Mouse (Mus musculus): ENCODE data around the gene Vegfb.

Vegfb gene

DNA sequence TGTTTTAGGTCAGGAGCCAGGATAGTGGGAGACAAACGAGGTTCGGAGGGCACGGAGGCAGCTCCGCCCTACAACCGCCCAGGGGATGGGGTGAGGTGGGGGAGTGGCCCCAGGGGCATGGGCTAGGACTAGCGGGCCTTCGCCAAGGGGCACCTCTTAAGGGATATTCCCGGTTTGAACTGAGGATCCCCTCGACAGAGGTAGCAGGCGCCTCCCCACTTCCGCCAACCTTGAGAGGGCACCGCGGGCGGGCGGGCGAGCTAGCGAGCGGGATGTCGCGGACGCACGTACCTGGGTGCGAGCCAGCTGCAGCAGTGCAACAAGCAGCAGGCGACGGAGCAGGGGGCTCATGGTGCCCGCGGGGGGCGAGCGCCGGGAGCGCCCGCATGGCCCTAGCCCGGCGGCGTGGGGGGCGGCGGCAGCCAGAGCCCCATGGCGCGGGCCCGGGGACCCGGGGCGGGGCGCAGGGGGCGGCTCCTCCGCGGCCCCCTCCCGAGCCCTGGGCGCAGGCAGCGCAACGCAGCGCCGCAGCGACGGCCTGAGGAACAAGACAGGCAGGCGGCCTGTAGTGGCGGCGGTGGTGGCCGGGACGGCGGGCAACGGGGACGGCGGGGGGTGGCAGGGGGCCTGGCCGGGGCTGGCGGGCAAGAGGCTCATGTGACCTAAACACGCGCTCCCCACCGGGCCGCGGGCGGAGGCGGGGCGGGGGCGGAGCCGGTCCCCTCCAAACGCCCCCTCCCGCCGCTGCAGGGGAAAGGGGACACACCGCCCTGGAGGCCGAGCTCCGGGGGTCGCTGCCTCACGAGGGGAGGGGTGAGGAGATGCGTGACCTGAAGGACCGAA lies at the start of gene Vegfb:
Vegfb (minus strand) TSS at position 591 of the 843 bp plus-strand sequence.
- peak; percentile 54 for DNase-seq (ENCODE audit: low spot score)

DNA sequence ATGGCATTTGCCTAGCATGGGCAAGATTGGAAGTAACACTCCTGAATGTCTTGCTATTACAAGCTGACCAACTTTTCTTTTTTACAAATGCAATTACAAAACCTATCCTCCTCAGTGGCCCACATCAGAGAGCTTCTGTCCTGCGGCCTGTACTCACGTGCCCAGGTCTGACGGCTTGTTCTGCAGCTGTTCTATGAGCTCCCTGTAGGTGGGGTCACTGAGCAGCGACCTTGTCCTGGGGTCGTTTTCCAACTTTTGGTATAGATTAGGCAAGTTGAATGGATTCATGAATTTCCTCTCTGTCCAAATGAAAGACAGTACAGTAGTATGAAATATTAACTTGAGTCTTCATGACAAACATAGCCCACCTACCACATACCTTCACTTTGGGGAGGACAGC lies 46.6 kb upstream of the Vegfb start:
- no peak for DNase-seq (ENCODE audit: low spot score)

DNA sequence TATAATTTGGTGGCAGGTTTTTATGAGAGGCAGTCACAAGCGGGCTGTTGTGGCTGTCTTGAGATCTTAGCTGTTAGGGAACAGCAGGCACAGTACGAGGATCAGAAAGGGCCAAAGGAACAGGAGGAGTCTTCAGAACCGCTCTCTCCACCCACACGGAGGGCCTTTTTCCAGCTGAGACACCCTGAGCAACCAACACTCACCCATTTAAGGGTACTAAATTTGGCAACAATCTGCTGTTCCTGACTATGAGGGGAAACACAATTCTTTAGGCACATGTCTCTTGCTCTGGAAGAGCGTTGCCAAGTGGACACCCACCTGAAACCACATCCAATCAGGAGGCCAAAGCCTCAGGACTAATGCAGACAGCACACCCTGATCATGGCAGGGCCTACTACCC lies 42.1 kb upstream of the Vegfb start:
- DNase-seq (ENCODE audit: low spot score) = no peak

DNA sequence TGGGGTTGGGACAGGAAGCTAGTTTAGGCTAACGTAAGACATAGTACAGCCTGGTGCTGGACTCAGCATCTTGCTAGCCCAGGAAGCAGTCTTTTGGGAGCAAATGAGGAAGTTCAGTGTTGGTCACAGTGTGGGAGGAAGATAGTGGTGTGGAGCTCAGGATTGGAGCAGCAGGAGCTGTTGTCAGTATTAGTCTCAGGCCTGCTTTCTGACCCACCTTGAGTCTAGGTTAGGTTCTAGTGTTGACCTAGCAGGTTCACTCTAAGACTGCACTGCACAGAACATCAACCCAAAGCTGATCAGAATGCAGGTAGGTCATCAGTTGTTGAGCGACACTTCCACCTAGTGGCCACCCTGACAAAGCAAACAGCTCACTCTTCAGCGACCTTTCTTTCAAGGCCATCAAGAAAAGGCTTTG lies 32.8 kb upstream of the Vegfb start:
- DNase-seq (ENCODE audit: low spot score) = peak; percentile 74

DNA sequence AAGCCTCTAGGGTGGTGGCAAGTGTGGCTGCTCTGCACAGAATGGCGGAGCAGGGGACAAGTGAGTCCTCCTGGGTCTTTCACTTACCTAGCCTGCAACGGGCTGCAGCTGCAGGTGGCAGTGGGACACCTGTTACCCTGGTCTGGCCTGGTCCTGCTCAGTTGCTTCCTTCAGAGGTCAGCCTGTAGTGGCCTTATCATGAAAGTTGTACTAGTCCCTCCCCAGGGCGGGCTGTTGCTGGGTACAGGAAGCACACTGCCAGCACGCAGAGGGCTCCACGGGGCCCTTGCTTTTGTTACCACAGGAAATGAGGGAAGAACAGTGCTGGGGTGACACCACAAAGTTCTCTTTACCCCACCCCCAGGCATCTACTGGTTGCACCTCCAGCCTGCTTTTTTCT lies 31.7 kb upstream of the Vegfb start, which contains the start of gene Fermt3:
Fermt3 (minus strand) TSS at position 279 of the 400 bp plus-strand sequence.
- peak; percentile 81 for DNase-seq (ENCODE audit: low spot score)

DNA sequence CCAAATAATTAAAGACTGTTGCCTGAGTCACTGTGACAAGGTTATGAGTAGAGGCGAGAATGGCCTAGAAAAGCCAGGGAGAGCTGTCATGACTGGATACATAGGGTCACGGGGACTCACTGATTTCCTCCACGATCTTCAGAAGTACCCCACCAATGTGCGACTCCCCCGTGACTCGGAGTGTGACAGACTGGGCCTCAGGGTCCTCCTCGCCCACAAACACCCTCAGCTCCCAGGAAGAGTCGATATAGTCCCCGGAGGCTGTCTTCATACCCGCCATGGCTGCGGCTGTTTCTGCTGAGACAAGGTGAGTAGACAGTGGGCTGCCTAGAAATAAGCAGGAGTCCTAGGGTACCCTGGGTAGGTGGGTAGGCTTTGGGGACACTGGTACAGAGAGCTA lies 31.1 kb upstream of the Vegfb start:
- DNase-seq (ENCODE audit: low spot score) = no peak

DNA sequence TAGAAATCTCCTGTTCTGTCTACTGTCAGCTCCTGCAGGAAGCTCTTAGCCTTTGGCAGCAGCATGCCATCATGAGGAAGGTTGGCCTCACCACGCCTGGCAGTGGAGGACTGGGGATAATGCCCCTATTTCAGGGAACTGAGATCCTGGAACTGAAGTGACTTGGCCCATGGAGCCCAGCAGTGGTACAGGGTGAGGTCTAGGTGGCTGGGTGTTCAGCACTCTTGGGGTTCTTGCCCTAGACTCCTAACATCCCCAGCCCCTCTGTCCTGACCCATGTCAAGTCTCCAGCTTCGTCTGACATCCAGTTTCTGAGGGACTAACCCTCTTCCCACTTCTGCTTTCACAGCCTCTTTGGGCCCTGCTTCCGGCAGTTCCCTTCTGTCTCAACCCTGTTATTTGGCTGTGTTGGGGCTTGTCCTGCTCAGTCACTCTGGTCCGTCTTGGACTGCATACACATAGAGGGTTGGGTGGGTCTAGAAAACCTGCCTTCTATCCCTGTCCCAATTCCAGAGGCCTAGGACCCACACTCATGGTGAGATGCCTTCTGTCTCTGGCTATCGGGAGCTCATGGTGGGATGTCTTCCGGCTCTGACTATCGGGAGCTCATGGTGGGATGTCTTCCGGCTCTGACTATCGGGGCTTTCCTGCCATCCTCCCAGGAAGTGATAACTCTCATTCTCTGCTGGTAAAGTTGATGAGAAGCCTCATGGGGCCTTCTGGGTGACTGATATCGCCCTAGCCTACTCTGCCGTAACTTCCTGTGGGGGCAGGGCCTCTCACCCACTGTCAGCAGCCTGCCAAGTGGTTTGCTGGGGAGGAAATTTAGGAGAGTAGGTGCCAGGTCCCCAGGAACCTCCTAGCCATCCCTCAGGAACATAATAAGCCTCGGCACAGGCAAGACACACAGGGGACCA lies 30.3 kb upstream of the Vegfb start:
- no peak for DNase-seq (ENCODE audit: low spot score)

DNA sequence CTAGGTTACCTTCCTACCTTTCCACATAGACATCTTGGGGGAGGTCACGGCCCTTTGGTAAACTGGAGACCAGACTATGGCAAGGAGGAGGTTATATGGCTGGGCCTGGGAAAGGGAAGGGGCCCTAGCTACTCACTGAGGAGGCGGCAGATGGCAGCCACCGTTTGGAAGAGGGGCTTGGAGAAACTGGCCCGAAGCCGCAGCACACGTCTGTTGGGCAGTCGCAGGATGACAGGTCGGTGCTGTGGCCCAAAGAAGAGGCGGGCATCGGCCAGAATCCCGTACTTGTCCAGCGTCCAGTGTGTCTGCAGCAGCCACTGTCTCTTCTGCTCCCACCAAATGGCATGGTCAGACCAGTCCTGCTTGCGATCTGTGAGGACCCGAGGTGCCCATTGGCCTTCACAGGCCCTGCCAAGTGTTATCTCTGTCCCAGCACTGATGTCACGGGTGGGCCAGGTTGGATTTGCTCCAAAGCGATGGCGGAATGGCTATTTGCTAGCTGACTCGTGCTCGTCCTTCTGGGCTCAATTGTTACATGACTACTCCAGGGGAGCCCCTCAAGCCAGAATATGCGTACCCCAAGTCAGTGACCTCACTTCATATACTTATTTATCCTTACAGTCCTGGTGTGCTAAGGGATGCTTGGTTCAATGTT lies 27.2 kb upstream of the Vegfb start:
- no peak for DNase-seq (ENCODE audit: low spot score)

DNA sequence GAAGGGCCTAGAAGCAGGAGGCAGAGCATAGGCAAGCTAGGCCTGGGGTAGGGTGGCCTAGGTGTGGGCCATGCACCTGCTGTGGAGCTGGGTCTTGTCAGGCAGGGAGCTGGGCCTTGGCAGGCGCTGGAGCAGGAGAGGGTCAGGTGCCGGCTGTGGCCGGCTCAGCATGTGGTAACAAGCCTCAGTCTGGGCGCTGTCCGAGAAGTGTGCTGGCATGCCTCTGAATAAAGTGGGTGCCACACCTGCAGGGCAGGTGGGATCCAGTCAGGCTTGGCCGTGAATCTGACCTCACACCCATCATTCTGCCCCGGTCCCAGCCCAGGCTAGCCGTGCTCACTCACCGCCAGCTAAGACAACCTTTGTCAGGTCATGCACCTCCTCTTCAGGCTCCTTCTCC lies 26.5 kb upstream of the Vegfb start:
- no peak for DNase-seq (ENCODE audit: low spot score)

DNA sequence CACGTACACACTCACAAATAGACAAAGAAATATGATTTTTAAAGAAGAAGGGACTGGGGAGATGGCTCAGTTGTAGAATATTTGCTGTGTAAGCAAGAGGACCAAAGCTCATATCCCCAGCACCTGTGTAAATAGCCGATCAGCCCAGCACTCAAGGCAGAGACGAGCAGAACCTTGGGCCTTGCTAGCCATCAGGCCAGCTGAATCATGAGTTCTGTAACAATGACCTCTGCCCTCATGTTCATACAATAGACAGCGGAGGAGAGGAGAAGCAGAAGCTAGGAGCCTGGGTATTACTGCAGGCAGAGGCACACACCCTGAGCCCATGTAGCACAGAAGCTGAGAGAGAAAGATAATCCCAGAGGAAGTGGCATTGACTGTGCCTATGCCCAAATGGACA lies 25.0 kb upstream of the Vegfb start:
- no peak for DNase-seq (ENCODE audit: low spot score)

DNA sequence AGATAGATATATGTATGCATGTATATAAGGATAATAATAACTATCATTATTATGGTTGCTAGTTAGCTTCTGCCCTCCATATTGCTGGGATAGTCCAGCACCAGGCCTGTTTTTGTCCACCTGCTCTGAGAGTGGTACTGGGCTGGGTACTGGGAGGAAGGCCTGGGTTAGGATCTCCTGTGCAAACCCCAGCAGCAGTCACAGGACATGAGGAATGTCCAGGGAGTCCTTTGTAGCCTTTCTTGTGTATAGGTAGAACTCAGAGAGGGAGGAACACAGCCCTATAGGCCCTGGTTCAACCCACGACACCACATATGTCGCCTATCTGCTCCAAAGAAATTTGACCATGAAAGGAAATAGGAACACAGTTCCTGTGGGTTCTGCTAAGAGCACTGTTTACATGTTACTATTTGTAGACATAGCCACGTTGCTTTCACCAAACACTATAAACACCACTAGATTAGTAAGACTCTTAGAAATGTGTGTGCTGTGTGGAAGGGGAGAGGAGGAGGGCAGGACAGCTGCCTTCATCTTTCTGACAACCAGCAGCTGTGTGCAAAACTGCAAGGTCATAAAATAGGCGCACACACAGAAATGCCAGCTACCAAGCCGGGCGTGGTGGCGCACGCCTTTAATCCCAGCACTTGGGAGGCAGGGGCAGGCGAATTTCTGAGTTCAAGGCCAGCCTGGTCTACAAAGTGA lies 19.6 kb upstream of the Vegfb start:
- DNase-seq (ENCODE audit: low spot score) = no peak

DNA sequence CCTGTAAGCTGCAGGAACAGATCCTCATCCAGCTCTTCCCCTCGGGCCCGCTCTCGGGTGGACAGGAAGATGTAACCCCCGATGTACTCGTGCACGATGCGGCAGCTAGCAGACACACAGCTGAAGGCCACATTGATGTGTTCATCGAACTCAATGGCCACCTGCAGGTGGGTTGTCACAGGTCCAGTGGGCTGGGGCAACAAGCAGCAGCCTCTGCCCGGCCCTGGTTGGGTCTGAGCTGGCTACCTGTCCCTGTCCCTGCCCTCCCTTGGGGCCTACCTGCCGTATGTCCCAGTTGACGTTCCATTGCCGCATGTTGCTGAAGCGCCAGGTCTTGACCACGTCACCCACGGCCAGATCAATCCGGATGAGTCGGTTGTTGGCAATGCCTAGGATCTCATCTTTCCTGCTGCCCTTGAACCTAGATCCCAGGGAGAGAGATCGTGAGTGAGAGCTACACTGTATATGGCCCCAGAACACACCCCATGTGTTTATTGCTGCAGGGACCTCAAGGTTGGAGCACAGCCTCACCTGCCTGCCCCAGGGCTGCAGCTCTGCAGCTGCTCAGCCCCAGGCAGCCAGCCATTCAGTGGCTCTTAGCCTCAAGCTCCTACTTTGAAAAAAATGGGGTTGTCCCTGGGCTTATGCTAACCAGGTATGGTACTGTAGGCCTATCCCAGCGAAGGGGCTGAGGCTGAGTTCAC lies 12.1 kb upstream of the Vegfb start:
- no peak for DNase-seq (ENCODE audit: low spot score)

DNA sequence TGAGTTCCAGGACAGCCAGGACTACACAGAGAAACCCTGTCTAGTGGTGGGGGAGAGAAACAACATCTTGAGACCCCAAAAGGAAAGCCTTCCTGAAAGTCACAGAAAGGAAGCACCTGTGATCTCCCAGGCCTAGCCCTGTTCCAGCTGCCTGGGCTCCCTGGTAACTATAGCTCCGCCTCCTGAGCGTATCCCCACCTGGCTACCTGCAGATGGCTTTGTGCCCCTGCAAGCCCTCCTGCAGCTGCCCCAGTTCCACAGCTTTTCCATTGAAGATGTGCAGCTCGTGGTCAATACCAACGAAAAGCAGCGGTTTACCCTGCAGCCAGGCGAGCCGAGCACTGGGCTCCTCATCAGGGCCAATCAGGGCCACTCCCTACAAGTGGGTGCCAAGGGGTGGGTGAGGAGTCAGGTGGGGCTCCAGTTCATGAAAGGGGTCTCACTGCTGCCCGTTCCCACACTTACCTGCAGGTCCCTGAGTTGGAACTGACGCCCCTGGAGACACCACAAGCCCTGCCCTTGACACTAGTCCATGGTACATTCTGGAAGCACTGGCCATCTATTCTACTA lies 10.4 kb upstream of the Vegfb start:
- DNase-seq (ENCODE audit: low spot score) = no peak

DNA sequence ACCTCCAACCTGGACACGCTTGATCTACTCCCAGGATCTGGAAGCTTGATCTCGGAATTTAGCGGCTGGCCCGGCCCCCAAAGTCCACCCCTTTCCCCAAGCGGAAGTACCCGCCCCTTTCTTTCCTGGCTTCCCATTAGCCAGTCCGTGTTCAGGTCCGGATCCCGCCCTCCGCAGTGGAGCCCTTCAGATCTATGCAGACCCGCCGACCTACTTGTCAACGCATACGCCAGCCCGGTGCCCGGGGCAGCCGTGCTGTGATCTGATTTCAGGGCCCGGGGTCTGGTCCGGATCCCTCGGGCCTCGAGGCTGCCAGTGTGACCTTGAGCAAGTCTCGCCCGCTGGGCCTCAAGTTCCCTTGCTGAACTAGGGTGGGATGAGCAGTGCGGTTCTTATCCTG lies 8.6 kb upstream of the Vegfb start, which contains the start of the genes Nudt22 and Trpt1:
Nudt22 (minus strand) TSS at position 112 of the 400 bp plus-strand sequence.
Trpt1 (plus strand) TSS at position 126 of the 400 bp plus-strand sequence.
- DNase-seq (ENCODE audit: low spot score) = peak; percentile 93

DNA sequence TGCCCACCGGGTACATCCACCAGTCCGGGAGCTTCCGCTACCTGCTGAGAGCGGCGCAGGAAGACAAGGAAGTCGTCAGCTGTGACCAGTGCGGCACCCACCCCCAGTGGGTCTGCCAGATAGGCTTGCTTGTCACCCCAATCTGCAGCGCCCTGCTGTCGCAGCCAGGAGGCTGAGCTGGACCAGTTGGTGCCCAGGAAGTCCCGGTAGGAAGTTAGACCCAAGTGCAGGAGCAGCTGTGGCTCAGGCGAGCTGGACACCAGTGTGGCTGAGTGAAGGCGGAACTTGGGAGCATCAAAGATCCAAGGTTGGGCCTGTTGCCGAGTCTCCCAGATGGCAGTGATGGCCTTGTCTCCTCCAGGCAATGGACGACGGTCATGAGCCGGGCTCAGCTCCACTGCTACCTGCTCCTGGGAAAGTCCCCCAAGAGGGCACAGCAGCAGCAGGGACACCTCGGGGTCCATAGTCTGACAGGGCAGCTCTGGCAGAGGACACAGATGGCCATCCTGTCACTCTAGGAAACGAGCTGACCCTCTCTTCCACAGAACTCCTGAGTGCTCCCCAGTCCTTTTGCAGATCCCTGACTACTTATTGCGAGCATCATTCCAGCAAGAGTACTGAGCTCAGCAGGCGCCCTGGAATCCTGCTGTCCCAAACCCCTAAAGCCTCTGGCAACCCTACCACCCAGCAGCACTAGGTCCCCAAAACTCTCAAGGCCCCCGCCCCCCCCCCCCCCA lies 8.0 kb upstream of the Vegfb start:
- DNase-seq (ENCODE audit: low spot score) = no peak

DNA sequence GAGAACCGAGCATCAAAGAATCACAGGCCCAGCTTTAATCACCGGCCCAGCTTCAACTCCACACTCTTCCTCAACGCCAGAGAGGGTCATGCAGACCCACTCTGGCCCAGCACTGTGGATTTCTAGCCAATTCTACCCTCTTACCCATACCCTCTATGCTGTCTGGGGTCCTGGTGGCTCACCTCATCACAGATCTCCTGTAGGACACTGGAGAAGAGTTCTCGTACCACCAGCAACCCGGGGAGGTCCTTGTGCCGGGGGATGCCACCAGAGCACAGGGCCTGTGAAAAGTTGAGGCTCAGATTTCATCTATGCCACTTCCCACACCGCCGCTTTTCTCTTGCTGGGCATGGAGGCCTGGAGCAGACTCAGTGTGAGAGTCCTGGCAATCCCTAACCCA lies 7.0 kb upstream of the Vegfb start:
- DNase-seq (ENCODE audit: low spot score) = no peak

DNA sequence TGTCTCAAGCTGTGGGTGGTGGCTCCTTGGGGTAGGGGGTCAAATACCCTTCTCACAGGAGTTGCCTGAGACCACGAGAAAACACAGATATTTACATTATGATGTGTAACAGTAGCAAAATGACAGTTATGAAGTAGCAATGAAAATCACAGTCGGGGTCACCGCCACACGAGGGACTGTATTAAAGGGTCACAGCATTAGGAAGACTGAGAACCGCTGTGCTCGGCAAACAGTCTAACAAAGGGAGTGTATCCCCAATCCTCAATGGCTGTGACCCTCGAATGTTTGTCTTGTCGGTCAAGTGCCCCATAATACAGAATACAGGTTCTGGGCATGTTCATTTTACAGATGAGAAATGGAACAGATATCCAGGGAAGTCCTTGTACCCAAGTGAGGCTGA lies 6.6 kb upstream of the Vegfb start:
- DNase-seq (ENCODE audit: low spot score) = no peak

DNA sequence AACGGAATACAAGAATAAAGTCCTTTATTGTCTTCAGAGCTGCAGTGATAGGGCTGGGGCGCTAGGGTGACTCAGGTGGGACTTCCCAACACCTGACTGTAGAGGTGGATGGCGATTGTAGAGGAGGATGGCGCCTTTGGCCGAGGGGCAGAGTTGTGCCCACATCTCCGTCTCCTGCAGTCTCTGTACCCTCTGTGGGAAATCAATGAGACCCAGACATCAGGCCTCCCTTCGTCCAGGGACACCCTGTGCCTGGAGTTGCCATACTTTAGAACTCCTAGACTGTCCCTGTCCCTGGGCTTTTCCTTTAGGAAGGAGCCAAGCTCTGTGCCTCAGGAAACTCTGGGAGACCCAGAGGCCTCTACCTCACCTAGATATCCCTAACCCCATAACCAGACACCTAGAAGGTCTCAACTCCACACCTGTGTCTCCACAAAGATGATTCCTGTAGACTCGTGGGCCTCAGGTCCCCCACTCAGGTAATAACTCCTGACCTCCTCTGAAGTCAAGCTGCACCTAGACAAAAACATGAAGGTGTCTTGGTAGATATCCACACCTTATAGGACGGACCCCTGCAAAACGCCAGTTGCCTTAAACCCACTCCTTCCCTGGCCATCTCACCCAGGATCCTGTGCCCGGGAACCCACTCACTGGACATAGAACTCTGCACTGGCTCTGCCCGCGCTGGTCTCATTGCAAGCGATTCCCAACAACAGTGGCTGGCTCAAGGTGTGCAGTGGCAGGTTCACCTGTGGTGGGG lies 5.7 kb upstream of the Vegfb start:
- DNase-seq (ENCODE audit: low spot score) = no peak
